ENCODE assay signal across 8 mouse cellular contexts in the genomic region with DNA sequence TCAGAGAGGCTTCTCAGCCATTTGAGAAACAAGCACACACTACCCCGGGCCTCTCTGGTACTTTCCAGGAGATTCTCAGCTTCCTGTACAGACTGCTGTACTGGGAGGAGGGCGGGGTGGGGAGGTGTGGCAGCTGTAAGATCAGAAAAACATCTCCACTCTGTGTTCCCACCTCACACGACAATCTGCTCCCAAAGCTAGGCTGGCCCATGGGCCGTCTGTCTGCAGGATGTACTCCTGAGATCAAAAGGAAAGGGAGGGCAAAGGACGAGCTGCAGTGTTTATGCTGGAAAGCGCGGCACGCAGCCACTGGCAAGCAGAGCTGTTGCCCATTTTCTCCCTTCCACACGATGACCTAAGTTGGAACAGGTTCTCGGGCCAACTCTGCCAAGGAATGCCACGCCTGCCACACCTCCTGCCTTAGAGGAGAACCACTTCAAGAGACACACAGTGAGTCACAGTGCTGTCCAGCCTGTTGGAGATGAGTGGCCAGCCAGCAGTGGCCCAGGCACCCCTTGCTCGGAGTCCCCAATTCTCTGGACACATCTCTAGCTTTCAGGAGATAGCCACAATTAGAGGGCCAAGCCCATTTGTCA.
DNase-seq lines count a peak whose midpoint lies in the region; ATAC-seq and TF ChIP-seq lines count a peak whose summit lies in the region.
"Had no signal": no experiment of that assay in that cellular context is flagged by ENCODE, and none has a peak within 500 bp of the region (broad histone marks: within the 10 kb centered on the region; RNA-seq: fewer than 3 reads in every experiment).

No protein-coding gene starts in this region.

- no peak for ATAC-seq in forebrain, embryonic 11.5 days (replicated peaks; ENCODE audit: low FRiP score)
- ATAC-seq in midbrain, embryonic 15.5 days (replicated peaks), result no peak

- DNase-seq in A20 (ENCODE audit: low read depth, low spot score) (peak; percentile 23), CH12.LX (ENCODE audit: extremely low read depth) (peak; percentile 68)
- DNase-seq in gastrocnemius, adult 18-20 months (ENCODE audit: low spot score), result peak; percentile 81
- DNase-seq in kidney, postnatal 14 days, result peak; percentile 63
- peak; percentile 39 for DNase-seq in thymus, postnatal 4 days
- no peak for DNase-seq in forebrain, embryonic 11.5 days (ENCODE audit: low spot score)

- no peaks in the 10 kb centered on the region for H3K27me3 ChIP-seq in CH12.LX (replicated peaks)
- no peaks in the 10 kb centered on the region for H3K27me3 ChIP-seq in forebrain, embryonic 11.5 days (ENCODE audit: control insufficient read depth, insufficient read depth, low read length)
- H3K27me3 ChIP-seq in midbrain, embryonic 15.5 days (replicated peaks), result no peaks in the 10 kb centered on the region
- H3K27me3 ChIP-seq: limb, embryonic 13.5 days had no signal

- dilution Hi-C loops in CH12.LX (cut with MboI; ENCODE audit: extremely low pct_ligation_motif_present, extremely low pct_unique_long_range_greater_than_20kb, low sequenced_read_pairs), result no loop called here

- H3K4me1 ChIP-seq in CH12.LX (ENCODE audit: control insufficient read depth in 1 of 2, insufficient read depth in 2 of 2), result peaks cover 18 to 47% of the 10 kb centered on the region in 2 experiments
- H3K4me1 ChIP-seq in forebrain, embryonic 11.5 days (replicated peaks; ENCODE audit: control insufficient read depth, insufficient read depth, low read length), result no peaks in the 10 kb centered on the region
- no peaks in the 10 kb centered on the region for H3K4me1 ChIP-seq in midbrain, embryonic 15.5 days
- H3K4me1 ChIP-seq: limb, embryonic 13.5 days had no signal

- H3K4me2 ChIP-seq in CH12.LX (ENCODE audit: insufficient read depth, low read depth, poor library complexity, severe bottlenecking), result peak overlapping the region; percentile 68
- no peak overlapping the region for H3K4me2 ChIP-seq in forebrain, embryonic 11.5 days (ENCODE audit: low read depth, low read length, severe bottlenecking)
- H3K4me2 ChIP-seq in midbrain, embryonic 15.5 days, result no peak overlapping the region
- H3K4me2 ChIP-seq: limb, embryonic 13.5 days had no signal

- no peak; the same call in 1 of the 2 replicates for TF ChIP-seq RAD21 in CH12.LX (IDR thresholded peaks at IDR 0.05; ENCODE audit: low read depth, low read length)

- in situ Hi-C loops in CH12.LX (cut with MboI; ENCODE audit: low pct_ligation_motif_present, low pct_unique_long_range_greater_than_20kb, low sequenced_read_pairs), result no loop called here

- no peak overlapping the region for H3K9ac ChIP-seq in CH12.LX (ENCODE audit: insufficient read depth, low read depth)
- H3K9ac ChIP-seq in forebrain, embryonic 11.5 days (ENCODE audit: low read length), result no peak overlapping the region
- no peak overlapping the region for H3K9ac ChIP-seq in midbrain, embryonic 15.5 days
- H3K9ac ChIP-seq: limb, embryonic 13.5 days had no signal

- peak overlapping the region in 1 of 3 experiments; percentile 32 for H3K4me3 ChIP-seq in CH12.LX (replicated peaks in 1 of 3; ENCODE audit: low read depth in 2 of 3, low read length in 2 of 3, poor library complexity in 1 of 3)
- H3K4me3 ChIP-seq in forebrain, embryonic 11.5 days (ENCODE audit: low read depth, low read length), result no peak overlapping the region
- H3K4me3 ChIP-seq in midbrain, embryonic 15.5 days, result no peak overlapping the region
- H3K4me3 ChIP-seq: limb, embryonic 13.5 days had no signal

- 0 out of 2 replicates have a peak, but pooled peaks have one; percentile 24 for TF ChIP-seq POLR2A in CH12.LX (IDR thresholded peaks at IDR 0.05; ENCODE audit: low read depth, low read length)

- 83% methylated on average over 12 of the region's 12 CpGs for WGBS in forebrain, embryonic 11.5 days
- WGBS in midbrain, embryonic 15.5 days, result 81% methylated on average over 12 of the region's 12 CpGs

- no peaks in the 10 kb centered on the region for H3K9me3 ChIP-seq in CH12.LX (replicated peaks; ENCODE audit: low read length)
- H3K9me3 ChIP-seq in forebrain, embryonic 11.5 days (ENCODE audit: control insufficient read depth, low read length), result no peaks in the 10 kb centered on the region
- no peaks in the 10 kb centered on the region for H3K9me3 ChIP-seq in midbrain, embryonic 15.5 days
- H3K9me3 ChIP-seq: limb, embryonic 13.5 days had no signal

- H3K27ac ChIP-seq in CH12.LX (ENCODE audit: insufficient read depth, low read depth), result peak overlapping the region; percentile 90
- H3K27ac ChIP-seq in forebrain, embryonic 11.5 days (ENCODE audit: low read depth, low read length), result no peak overlapping the region
- no peak overlapping the region for H3K27ac ChIP-seq in midbrain, embryonic 15.5 days
- H3K27ac ChIP-seq: limb, embryonic 13.5 days had no signal

- TF ChIP-seq EP300 in CH12.LX (IDR thresholded peaks at IDR 0.05; ENCODE audit: low read length), result peak; percentile 43; the same call in 1 of the 2 replicates

- no peak for TF ChIP-seq CTCF in CH12.LX (conservative IDR thresholded peaks at IDR 0.05 in 1 of 2, IDR thresholded peaks at IDR 0.05 in 1 of 2; ENCODE audit: low read depth in 2 of 2, low read length in 2 of 2)

- H3K79me2 ChIP-seq in CH12.LX (replicated peaks; ENCODE audit: control insufficient read depth, extremely low read depth, insufficient read depth, poor library complexity, severe bottlenecking), result no peaks in the 10 kb centered on the region

- H3K36me3 ChIP-seq in CH12.LX (replicated peaks in 1 of 2; ENCODE audit: control insufficient read depth in 1 of 2, insufficient read depth in 1 of 2, low read length in 1 of 2), result peaks cover 46 to 85% of the 10 kb centered on the region in 2 experiments
- H3K36me3 ChIP-seq in forebrain, embryonic 11.5 days (ENCODE audit: control insufficient read depth, insufficient read depth, low read length), result peaks cover 4% of the 10 kb centered on the region; the same call in 1 of the 2 replicates
- H3K36me3 ChIP-seq in midbrain, embryonic 15.5 days (replicated peaks), result peaks cover 38% of the 10 kb centered on the region; the same call in 1 of the 2 replicates

TF ChIP-seq in CH12.LX, 34 proteins besides CTCF, POLR2A, EP300 and RAD21:
- TF ChIP-seq ELF1 (IDR thresholded peaks at IDR 0.05; ENCODE audit: low read depth, low read length) (peak; percentile 61; the same call in 1 of the 2 replicates), MAFK (IDR thresholded peaks at IDR 0.05; ENCODE audit: insufficient replicate concordance, low read length) (no peak), ETS1 (conservative IDR thresholded peaks at IDR 0.05; ENCODE audit: low read depth, low read length) (no peak; the same call in 1 of the 2 replicates), SIN3A (IDR thresholded peaks at IDR 0.05; ENCODE audit: low read length) (peak; percentile 53; the same call in 1 of the 2 replicates), NELFE (IDR thresholded peaks at IDR 0.05; ENCODE audit: low read depth, low read length) (no peak), PAX5 (IDR thresholded peaks at IDR 0.05; ENCODE audit: low read length) (no peak), ZKSCAN1 (IDR thresholded peaks at IDR 0.05; ENCODE audit: borderline replicate concordance, low read depth, low read length) (no peak), IRF4 (IDR thresholded peaks at IDR 0.05; ENCODE audit: low read depth, low read length) (peak; percentile 72), MEF2A (IDR thresholded peaks at IDR 0.05; ENCODE audit: borderline replicate concordance, low read depth, low read length) (no peak), UBTF (IDR thresholded peaks at IDR 0.05; ENCODE audit: low read depth, low read length) (no peak), MAZ (IDR thresholded peaks at IDR 0.05; ENCODE audit: low read depth, low read length) (peak; percentile 79; the same call in 1 of the 2 replicates), E2F4 (IDR thresholded peaks at IDR 0.05; ENCODE audit: insufficient replicate concordance, low read depth, low read length) (no peak), ZNF384 (IDR thresholded peaks at IDR 0.05; ENCODE audit: low read depth, low read length) (no peak), ZMIZ1 (IDR thresholded peaks at IDR 0.05; ENCODE audit: low read depth, low read length) (no peak), CHD1 (IDR thresholded peaks at IDR 0.05; ENCODE audit: low read depth, low read length) (no peak), ZC3H11A (IDR thresholded peaks at IDR 0.05; ENCODE audit: low read depth, low read length) (no peak), USF2 (conservative IDR thresholded peaks at IDR 0.05; ENCODE audit: low read depth, low read length) (no peak), GABPA (IDR thresholded peaks at IDR 0.05; ENCODE audit: insufficient replicate concordance, low read depth, low read length) (no peak), BHLHE40 (IDR thresholded peaks at IDR 0.05; ENCODE audit: low read depth, low read length) (peak; percentile 59), POLR2AphosphoS2 (IDR thresholded peaks at IDR 0.05; ENCODE audit: low read depth, low read length) (no peak), NRF1 (IDR thresholded peaks at IDR 0.05; ENCODE audit: low read depth, low read length) (no peak), HCFC1 (IDR thresholded peaks at IDR 0.05; ENCODE audit: low read depth, low read length) (no peak), USF1 (IDR thresholded peaks at IDR 0.05; ENCODE audit: low read depth, low read length) (no peak), JUN (IDR thresholded peaks at IDR 0.05; ENCODE audit: insufficient read depth, low read depth, low read length) (no peak), TCF12 (IDR thresholded peaks at IDR 0.05; ENCODE audit: low read depth, low read length) (peak; percentile 33; the same call in 1 of the 2 replicates), MXI1 (IDR thresholded peaks at IDR 0.05; ENCODE audit: low read depth, low read length) (peak; percentile 34; the same call in 1 of the 2 replicates), MYC (IDR thresholded peaks at IDR 0.05; ENCODE audit: low read depth, low read length) (no peak), JUND (conservative IDR thresholded peaks at IDR 0.05; ENCODE audit: low read depth, low read length) (no peak), KAT2A (IDR thresholded peaks at IDR 0.05; ENCODE audit: insufficient replicate concordance, low read length) (no peak), SMC3 (IDR thresholded peaks at IDR 0.05; ENCODE audit: low read depth, low read length) (no peak), MAX (IDR thresholded peaks at IDR 0.05; ENCODE audit: low read length) (no peak; the same call in 1 of the 2 replicates), RCOR1 (conservative IDR thresholded peaks at IDR 0.05; ENCODE audit: low read depth, low read length) (no peak), CHD2 (IDR thresholded peaks at IDR 0.05; ENCODE audit: low read length) (no peak), TBP (conservative IDR thresholded peaks at IDR 0.05; ENCODE audit: low read depth, low read length) (no peak)
TF ChIP-seq in CH12.LX: peak in this region for 7.
